ENCODE assay signal across 7 mouse cellular contexts in genomic region chr2:32575586-32576160, GRCm38 (mm10). TPM values are rescaled to one million over a fixed set of nuclear protein-coding genes. Genes with fewer than 3 reads are reported as not detected.
DNase-seq lines count a peak whose midpoint lies in the region; ATAC-seq and TF ChIP-seq lines count a peak whose summit lies in the region.

TSS of gene 9430097D07Rik (minus strand) at chr2:32575684.

- no peak for TF ChIP-seq CTCF in left cerebral cortex, adult 2 months (IDR thresholded peaks at IDR 0.05)

- H3K27me3 ChIP-seq in midbrain, embryonic 15.5 days (replicated peaks) = peaks cover 14% of the 10 kb centered on the region

- peak within 1 kb of the TSS; percentile 60 for H3K9ac ChIP-seq in midbrain, embryonic 15.5 days

- no peaks in the 10 kb centered on the region for H3K9me3 ChIP-seq in midbrain, embryonic 15.5 days

- peak; percentile 81 for ATAC-seq in midbrain, embryonic 15.5 days (replicated peaks)

- intact Hi-C loops in left cerebral cortex, adult 2 months (cut with DNase I) = loop anchor here (5.0 kb wide), 1 partner anchor 37 kb away; no protein-coding TSS in a partner anchor

- H3K4me3 ChIP-seq in left cerebral cortex, adult 2 months = peak within 1 kb of the TSS; percentile 50
- peak within 1 kb of the TSS; percentile 63 for H3K4me3 ChIP-seq in midbrain, embryonic 15.5 days

- H3K27ac ChIP-seq in left cerebral cortex, adult 2 months = peak within 1 kb of the TSS; percentile 80
- H3K27ac ChIP-seq in midbrain, embryonic 15.5 days = peak within 1 kb of the TSS; percentile 56

- peak; percentile 37 for DNase-seq in lung, postnatal 10 days
- no peak for DNase-seq in lung, postnatal 25 days (ENCODE audit: low spot score)
- DNase-seq in cerebellum, postnatal 10 days = peak; percentile 84 to 88
- peak; percentile 75 for DNase-seq in forelimb bud, embryonic 11.5 days (ENCODE audit: low read depth, low spot score)
- peak; percentile 65 to 71 for DNase-seq in left cerebral cortex, adult 2 months (ENCODE audit: extremely low spot score in 1 of 2, low spot score in 2 of 2)
- peak; percentile 47 to 62 for DNase-seq in thymus, postnatal 10 days (ENCODE audit: low spot score in 2 of 2)

- peaks cover 32% of the 10 kb centered on the region for H3K4me1 ChIP-seq in midbrain, embryonic 15.5 days

- H3K36me3 ChIP-seq in midbrain, embryonic 15.5 days (replicated peaks) = no peaks in the 10 kb centered on the region

- WGBS in midbrain, embryonic 15.5 days = 5% methylated on average over 28 of the region's 28 CpGs

- H3K4me2 ChIP-seq in midbrain, embryonic 15.5 days = peak within 1 kb of the TSS; percentile 100

RNA-seq across cellular contexts. Expression of gene 9430097D07Rik, which starts in this region (rescaled TPM):
- 1 to 10 TPM in 1 of 2 experiments, under 1 TPM in 1; 0.75 to 1.1 TPM for total RNA-seq in left cerebral cortex, adult 2 months (2021)
- polyA plus RNA-seq in midbrain, embryonic 15.5 days (2015; fragmentation: Nextera tagmentation; extraction: Ambion mirVana) = 0.60 and 0.86 TPM in 2 replicates

Comparison
In these comparisons a context has a peak if more than half of its experiments do, and no peak if none do; other contexts are left out.
1. Peak in ATAC-seq, H3K4me3 ChIP-seq, H3K27ac ChIP-seq, H3K9ac ChIP-seq and H3K4me2 ChIP-seq in midbrain, embryonic 15.5 days; RNA of the gene not detected or under 1 TPM.